Mouse (Mus musculus): Measurements from ENCODE around the gene Ly6g5b.

- TF ChIP-seq CTCF (IDR thresholded peaks at IDR 0.05; ENCODE audit: low read depth, low read length) (no peak), GATA1 (IDR thresholded peaks at IDR 0.05; ENCODE audit: borderline replicate concordance, low read length) (no peak), TAL1 (conservative IDR thresholded peaks at IDR 0.05; ENCODE audit: low read depth, low read length) (no peak), POLR2AphosphoS5 (IDR thresholded peaks at IDR 0.05; ENCODE audit: insufficient replicate concordance, low read depth, low read length) (no peak)
Measured at GRCm38 (mm10) chr17:35088151-35088550, 27.1 kb downstream of the Ly6g5b start.

Measured in G1E (cell line).